Mouse (Mus musculus) cerebral cortex, adult 2 months (tissue): ENCODE measurements around the gene Tnik.

Experiments used
- WGBS: fragments of 180-500 bp; shearing (Covaris S2); methylation state at CpG from one replicate; pipeline ENCODE4 v1.1.7; 2018; 5-methylcytosine and 5-hydroxymethylcytosine counted together

Tnik gene

GRCm38 (mm10) chr3:28547965-28548730 lies 285.1 kb downstream of the Tnik start:
- WGBS, result 80% methylated on average over 10 of the region's 10 CpGs

- 35% methylated on average over 6 of the region's 6 CpGs for WGBS
Observed at GRCm38 (mm10) chr3:28549391-28549790, 286.4 kb downstream of the Tnik start.

GRCm38 (mm10) chr3:28550497-28551093 lies 287.6 kb downstream of the Tnik start:
- WGBS, result 39% methylated on average over 6 of the region's 6 CpGs

GRCm38 (mm10) chr3:28551756-28552155 lies 288.7 kb downstream of the Tnik start:
- 79% methylated on average over 1 of the region's 1 CpGs for WGBS

- 36% methylated on average over 9 of the region's 9 CpGs for WGBS
Observed at GRCm38 (mm10) chr3:28554934-28555333, 291.9 kb downstream of the Tnik start.

- WGBS, result 38% methylated on average over 7 of the region's 7 CpGs
Observed at GRCm38 (mm10) chr3:28555795-28556570, 293.0 kb downstream of the Tnik start.

GRCm38 (mm10) chr3:28558328-28558871 lies 295.4 kb downstream of the Tnik start:
- 17% methylated on average over 4 of the region's 4 CpGs for WGBS

- 56% methylated on average over 4 of the region's 4 CpGs for WGBS
Observed at GRCm38 (mm10) chr3:28561408-28561807, 298.4 kb downstream of the Tnik start.

GRCm38 (mm10) chr3:28562612-28563332 lies 299.8 kb downstream of the Tnik start:
- 66% methylated on average over 10 of the region's 10 CpGs for WGBS

- 46% methylated on average over 12 of the region's 12 CpGs for WGBS
Observed at GRCm38 (mm10) chr3:28564370-28565357, 301.6 kb downstream of the Tnik start.

GRCm38 (mm10) chr3:28577301-28577700 lies 314.3 kb downstream of the Tnik start:
- WGBS, result 20% methylated on average over 15 of the region's 15 CpGs

GRCm38 (mm10) chr3:28578950-28579615 lies 316.1 kb downstream of the Tnik start:
- WGBS, result 92% methylated on average over 18 of the region's 18 CpGs

GRCm38 (mm10) chr3:28585750-28586465 lies 322.9 kb downstream of the Tnik start:
- WGBS, result 62% methylated on average over 9 of the region's 9 CpGs

- WGBS, result 49% methylated on average over 5 of the region's 5 CpGs
Observed at GRCm38 (mm10) chr3:28587808-28588207, 324.8 kb downstream of the Tnik start.

- 55% methylated on average over 7 of the region's 7 CpGs for WGBS
Observed at GRCm38 (mm10) chr3:28591345-28591744, 328.3 kb downstream of the Tnik start.

GRCm38 (mm10) chr3:28593922-28594321 lies 330.9 kb downstream of the Tnik start:
- 68% methylated on average over 16 of the region's 16 CpGs for WGBS

GRCm38 (mm10) chr3:28599476-28599875 lies 336.5 kb downstream of the Tnik start:
- 81% methylated on average over 2 of the region's 2 CpGs for WGBS

GRCm38 (mm10) chr3:28606741-28607140 lies 343.7 kb downstream of the Tnik start:
- WGBS, result 72% methylated on average over 1 of the region's 1 CpGs

GRCm38 (mm10) chr3:28612330-28612729 lies 349.3 kb downstream of the Tnik start:
- WGBS, result 46% methylated on average over 5 of the region's 5 CpGs
